Mouse (Mus musculus) frontal cortex, postnatal 25 days (tissue): ENCODE measurements around the gene Foxa2.

Experiments
- DNase-seq, 2 experiments: peaks; one replicate each; pipeline ENCODE4 v3.0.0; 2022; ENCODE audit warnings: low spot score in 2 of 2

Gene Foxa2

DNA sequence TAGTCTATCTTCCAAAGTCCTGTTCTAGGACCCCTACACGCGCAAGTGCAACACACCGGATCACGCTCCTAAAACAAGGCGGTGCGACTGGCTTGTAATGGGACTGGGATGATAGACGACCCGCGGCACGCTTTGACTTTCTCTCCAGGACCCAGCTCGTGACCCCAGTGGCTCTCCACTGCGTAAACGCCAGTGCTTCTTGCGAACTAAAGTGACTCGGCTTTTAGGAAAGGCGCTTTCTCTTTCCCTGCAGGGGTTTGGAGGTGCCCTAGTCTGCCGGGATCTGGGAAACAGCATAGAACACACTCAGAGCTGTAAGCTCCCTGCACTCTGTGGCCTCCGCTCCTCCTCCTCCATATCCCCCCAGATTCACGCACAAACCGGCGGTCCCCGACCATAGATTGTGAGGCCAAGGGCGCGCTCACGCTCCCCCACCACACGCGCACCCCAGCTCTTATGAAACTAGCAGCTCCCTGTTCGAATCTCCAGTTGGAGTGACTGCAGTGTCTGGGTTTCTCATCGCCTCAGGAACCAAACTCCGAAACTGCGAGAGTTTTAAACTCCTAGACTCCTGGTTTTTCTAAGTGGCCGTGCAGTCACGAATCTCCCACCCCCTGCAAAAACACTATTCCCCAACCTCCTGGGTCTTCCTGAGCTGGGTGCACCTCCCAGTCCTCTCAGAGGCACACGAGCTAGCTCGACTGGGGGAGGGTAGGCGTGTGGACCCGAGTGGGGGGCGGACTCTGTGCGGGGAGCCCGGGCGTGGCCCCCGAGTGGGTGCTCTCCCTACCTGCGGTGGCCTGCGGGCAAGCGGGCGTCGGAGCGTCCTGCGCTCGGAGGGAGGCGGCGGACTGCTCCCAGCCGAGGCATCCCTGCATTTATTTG, 7.2 kb downstream of the Foxa2 start:
- no peak for DNase-seq

DNA sequence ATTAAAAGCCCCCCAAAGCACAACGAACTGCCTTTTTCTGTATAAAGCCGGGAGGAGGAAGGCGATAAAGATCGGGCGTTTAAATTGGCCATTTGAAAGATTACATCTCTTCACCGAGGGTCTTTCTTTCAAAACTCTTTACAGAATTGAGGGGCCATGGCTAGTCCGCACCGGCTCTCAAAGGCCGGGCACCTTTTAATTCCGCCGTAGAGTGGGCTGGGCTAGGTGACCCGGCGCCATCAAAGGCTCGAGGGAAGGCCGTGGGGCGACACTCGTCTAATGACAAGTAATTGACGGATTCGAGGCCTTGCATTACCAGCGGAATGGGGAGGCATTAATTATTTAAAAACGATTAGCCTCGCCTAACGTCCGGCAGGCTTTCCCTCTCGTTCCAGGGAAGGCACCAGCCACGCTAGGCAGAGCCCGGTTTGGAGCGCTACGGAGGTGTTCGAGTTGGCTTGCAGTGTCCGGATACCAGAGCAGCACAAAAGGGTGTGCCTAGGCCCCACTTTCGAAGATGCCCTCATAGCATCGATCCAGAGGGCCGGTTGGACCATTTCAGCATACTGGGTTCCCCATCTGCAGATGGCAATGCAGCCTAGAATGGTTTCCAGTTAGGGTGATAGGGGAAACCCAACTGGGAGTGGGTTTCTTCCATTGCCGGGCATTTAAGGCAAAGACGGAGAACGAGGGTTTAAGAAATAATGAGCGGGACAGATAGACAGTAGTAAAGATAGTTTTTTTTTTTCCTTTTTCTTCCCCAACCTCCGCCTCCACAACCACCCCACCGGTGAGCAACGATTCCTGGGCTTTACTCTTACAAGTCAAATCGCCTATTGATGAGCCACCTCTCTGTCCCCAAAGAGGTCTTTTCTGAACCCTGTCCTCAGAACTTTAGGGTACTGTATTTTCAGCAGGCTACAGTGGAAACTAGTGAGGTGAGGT, 8.1 kb downstream of the Foxa2 start:
- DNase-seq: no peak

GRCm38 (mm10) chr2:148036611-148037160, 10.1 kb downstream of the Foxa2 start:
- no peak for DNase-seq

DNA sequence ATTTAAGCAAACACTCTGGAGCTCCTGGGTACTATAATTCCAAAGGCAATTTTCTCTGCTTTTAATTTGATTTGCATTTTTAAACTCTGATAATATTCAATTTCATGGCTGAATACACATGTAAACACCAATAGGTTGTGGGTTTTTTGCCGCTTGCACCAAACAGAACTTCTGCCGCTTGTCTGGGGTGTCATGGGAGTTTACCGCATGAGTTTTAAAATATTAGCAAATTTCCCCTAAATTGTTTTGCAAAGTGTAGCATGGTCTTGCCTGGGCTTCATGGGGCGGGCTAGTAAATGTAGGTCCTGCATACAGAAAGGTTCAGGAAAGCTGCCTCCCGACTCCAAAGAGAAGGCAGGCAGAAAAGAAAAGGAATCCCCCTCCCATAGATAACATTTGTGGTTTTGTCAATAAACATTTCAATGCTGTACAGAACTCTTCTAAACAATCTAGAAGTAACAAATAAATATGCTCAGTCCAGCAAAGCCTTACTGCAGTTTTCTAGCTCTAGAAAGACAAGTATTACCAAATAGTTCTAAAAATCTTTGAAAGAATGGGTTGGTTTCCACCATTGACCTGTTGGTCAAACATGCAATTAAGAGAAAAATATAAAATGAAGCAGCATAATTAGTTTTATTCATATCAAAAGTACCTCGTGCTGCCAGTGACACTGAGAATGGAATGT, 15.6 kb downstream of the Foxa2 start:
- no peak for DNase-seq

GRCm38 (mm10) chr2:148030613-148030935, 16.2 kb downstream of the Foxa2 start:
- no peak for DNase-seq

DNA sequence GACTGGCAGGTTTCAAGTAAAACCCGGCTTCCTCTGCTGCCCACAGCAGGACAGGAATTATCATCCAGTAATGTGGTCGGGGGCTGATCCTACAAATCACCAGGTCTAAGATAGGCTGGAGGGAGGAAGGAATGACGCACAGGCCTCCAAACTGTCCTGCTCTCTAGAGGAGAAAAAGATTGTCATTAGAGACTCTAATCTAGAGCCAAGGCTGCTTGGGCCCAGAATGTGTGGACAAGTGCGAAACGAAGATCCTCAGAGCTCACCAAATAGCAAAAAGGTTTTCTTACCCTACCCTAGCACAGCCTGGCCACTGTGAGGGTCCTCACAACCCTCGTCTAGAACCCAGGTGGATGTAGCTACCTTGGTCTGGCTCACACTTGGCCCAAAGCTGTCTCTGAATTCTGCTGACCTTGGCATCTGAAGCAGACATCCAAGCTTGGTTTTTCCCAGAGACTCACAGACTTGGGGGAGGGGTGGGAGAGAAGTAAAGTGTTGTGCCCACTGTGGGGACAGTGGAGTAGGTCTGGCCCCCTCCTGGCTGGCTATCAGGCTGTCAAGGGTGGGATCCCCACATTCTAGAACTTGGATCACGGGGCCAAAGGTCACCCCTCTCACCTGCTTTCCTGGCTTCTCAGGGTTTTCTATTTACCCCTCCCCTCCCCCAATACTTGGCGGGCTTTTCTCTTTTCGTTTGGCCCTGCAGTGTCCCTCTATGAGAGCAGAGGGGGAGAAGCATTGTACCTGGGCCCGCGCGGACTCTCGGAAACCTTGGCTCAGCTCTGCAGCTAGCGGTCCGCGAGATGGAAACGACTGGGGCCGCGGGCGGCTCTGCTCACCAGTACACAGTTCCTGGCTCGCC, 16.8 kb downstream of the Foxa2 start:
- no peak for DNase-seq

DNA sequence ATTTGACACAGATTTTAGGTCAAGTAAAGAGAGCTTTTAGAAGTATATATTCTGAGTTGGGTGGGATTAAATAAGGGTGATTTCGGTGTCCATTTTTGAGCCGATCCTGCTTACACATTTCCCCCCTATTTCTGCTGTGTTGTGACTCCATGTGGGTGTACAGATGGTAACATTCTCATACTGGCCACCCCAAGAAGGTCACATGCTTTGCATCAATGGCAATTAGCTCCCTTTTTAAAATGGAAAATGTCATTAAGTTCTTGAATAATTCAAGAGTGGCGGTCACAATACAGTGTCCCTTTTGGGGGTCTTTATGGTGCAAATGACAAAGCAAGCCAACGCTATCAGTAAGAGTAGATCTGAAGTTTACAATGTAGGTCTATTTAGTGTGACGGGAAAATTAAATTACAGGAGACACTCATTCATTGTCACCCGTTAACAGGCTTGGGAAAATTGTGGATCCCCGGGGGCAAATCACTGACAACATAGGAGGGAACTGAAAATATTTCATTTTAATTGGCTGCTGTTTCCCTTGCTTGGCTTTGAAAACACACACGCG, 17.6 kb downstream of the Foxa2 start:
- no peak for DNase-seq

DNA sequence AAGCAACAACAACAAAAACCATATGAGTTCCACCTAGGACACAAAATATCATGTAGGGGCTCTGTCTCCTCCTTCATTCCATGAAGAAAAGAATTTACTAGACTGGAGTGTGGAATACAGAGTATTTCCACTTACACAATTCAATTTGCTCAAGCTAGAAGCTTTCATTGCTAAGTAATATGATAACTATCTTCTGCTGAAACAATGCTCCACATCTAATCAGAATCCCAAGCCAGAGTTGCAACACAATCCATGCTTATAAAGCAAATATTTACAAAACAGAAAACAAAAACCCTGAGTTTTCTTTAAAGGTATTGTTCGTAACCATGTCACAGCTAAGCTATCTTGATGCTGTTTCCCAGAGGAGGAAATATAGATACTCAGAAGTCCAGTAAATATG, 20.4 kb downstream of the Foxa2 start:
- no peak for DNase-seq

- DNase-seq: no peak
Observed at GRCm38 (mm10) chr2:148025481-148025880, 21.3 kb downstream of the Foxa2 start.

DNA sequence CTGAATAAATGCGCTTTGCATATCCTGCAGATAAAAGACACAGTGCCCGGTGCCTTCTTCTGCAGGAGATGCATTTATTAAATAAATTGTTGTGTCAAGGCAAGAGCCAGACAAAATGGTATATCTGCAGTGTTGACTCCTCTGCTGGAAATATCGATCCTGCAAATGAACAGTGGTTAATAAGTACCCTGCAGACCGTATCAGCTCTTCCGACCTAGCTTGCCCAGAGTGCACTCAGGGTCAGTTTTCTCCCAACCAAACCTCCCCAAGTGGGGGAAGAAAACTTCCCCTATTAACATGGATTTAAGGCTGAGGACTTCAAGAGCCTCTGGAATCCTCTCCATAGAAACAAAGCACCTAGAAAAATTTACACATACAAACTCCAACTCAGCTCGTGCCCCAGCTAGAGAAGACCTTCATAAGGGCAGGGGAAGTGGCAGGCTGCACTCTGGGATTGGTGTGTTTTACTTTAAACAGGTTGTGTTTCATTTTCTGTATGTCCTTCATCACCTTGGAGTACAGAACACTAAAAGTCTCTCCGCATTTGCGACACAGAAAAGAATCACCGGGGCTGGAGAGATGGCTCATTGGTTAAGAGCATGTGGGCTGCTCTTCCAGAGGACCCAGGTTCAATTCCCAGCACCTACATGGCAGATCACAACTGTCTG, 22.4 kb downstream of the Foxa2 start:
- no peak for DNase-seq

DNA sequence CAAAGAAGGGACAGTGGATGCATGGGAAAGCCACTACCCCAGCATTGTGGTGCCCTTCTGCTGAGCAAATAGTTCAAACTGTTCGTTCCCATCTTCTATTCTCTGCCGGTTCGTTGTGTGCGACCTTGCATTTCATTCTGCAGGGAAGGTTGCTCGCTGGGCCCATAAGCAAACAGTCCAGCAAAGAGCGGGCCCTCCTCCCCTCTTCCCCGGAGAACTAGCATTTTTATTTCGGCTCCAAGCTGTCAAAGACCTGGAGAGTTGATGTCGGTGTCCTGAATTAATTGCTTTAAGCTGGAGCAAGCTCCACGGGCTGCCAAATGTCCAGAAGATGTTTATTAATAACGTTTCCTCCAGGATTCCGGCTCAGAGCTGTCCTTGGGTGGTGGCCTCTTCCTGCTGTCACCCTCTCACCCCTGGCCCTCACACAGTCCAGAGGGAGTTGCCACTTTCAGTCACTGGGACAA, 23.4 kb downstream of the Foxa2 start:
- DNase-seq: no peak

DNA sequence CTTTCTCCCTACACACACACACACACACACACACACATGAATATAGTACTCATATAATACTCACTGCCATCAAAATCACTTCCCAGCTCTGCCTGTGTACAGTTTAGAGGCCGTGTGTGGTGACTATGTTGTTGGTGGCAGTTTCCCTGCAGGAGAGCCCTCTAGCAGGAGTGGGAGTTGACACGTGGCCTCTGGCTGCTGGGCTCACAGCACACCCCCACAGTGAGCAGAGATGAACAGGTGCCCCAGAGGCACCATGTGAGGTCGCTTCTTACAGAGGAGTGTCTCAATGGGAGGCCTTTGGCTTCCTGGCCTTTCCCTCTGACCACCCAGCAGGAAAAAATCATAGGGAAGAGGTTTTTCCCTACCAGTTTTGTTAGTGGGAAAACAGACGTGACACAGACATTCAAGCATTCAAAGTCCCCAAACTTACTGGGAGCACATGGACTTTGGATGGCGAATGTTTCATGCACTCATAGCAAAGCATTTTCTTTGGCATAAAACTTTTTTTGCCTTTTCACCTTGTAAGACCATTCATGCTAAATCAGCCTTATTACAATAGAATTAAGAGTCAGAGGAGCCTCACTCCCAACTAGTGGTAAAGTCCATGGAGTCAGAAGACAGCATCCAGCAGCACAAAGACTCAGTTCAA, 24.7 kb downstream of the Foxa2 start:
- no peak for DNase-seq

DNA sequence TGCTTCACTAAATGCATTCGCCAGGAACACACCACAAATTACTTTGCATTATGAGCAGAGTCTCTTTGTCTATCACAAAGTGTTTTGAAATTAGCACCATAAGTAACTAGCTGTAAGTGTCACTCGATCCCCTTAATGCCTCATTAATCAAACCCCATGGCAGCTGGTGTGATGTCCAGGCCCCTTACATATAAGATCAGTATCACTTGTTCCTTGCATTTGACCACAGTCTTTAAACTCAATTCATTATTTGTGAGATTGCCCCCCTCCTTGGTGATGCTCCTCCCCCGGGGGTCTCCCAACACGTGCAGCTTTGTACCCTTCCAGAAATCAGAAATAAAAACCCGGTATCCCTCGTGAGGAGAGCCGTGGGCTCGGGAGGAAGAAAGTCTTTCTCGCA, 25.8 kb downstream of the Foxa2 start:
- DNase-seq: no peak

DNA sequence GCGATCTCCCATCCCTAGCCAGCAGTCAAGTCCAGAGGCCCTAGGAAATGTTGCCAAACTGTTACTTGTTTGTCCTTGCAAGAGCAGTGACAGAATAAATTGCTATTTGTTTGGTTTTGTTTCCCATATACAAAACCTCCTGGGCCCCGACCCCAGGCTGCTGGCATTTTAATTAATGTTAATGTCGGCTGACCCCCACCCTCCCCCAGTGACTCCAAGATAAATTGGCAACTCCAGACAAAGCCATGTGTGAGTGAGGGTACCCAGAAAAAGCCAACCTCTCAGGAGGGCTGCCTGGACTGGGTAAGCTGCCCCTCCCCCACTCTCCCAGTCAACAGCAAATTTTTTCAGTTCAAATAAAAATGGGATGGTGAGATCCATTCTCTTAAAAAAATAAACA, 26.6 kb downstream of the Foxa2 start:
- no peak for DNase-seq

DNA sequence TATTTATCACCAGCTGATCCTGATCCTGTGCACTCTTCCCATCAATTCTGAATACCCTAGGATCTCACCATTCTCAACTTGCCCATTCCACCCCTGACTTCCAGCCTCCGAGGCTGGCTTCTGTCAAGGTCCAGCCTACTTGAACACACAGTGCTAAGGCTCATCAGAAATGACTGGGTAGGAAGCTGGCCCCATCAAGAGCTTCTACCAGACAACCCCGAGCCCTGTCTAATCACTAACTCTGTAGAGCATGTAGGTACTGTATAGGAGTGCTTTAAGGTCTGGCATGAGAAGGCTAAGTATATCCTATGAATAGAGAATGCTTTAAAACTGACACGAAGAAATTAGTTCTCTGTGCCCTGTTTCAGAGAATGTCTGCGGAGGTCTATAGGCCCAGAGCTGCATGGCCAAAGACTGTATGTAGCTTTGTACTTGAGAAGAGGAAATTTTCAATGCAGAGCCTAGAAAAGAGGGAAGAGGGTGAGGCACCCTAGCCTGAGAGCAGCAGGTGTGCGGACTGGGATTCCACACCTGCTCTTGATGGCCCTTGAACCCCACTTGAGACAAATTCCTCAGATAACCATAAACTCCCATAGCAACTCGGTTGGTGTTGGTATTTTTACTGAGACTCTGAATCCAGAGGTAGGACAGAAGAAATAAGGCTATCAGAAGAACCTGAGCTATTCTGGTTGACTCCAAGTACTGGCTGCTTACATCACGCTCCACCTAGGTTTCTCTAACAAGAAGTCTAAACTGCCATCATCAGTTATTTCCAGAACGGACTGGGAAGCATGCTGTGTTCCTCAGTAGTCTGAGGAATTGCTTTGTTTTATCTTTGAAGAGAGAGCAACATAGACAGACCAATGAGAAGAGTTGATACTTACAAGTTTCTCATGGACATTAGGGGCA, 28.7 kb downstream of the Foxa2 start:
- DNase-seq: no peak

DNA sequence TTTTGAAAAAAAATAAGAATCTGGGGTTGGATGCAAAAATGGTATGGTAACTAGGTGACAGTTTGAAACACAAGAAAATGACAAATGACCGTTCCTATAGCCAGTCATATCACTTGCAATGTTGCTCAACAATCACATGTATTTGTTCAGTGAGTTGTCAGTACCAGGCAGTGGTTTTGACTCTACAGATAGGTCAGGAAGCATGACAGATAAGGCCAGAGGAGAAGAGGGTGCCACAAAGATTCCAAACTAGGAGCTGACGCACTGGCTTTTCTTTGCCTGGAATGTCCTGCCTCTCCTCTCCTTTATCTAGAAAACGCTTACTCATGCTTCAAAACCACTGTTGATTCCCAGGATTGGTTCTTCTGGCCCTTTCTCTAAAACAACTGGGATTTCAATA, 33.4 kb downstream of the Foxa2 start:
- no peak for DNase-seq

DNA sequence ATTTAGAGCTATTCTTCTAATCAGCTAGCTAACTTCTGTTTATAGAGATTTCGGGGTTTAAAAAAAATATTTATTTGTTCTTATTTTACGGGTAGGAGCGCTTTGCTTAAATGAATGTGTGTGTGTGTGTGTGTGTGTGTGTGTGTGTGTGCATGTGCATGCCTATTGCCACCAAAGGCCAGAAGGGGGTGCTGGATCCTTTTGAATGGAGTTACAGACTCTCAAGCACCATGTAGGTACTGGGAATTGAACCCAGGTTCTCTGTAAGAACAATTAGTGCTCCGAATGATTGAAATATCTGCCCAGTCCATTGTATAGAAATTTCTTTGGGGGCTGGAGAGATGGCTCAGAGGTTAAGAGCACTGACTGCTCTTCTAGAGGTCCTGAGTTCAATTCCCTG, 37.7 kb downstream of the Foxa2 start:
- DNase-seq: no peak
